Mouse (Mus musculus) midbrain, postnatal 0 days (tissue): Measurements from ENCODE around the gene Aldoc. TPM values are rescaled to one million over a fixed set of nuclear protein-coding genes. Genes with fewer than 3 reads are reported as not detected.

Experiments
- ATAC-seq: fragments of 200-750 bp; cut with Nextera tagmentation; 2 replicates; pipeline ENCODE4 v1.8.0; 2017; ENCODE audit warnings: moderate number of reproducible peaks, mild to moderate bottlenecking, moderate TSS enrichment, moderate library complexity; ENCODE audit not compliant: low FRiP score
- DNase-seq: peaks from one replicate; pipeline ENCODE4 v3.0.0-alpha.2; 2015; ENCODE audit warnings: low spot score
- H3K27ac ChIP-seq: fragments of 300-500 bp; sonication (generic); 2 replicates; pipeline ENCODE4 v1.5.1; 2014; ENCODE audit warnings: low read depth, mild to moderate bottlenecking, low read length, mixed read lengths
- H3K27me3 ChIP-seq: fragments of 300-500 bp; sonication (generic); 2 replicates; pipeline ENCODE4 v1.6.1; 2014; ENCODE audit warnings: low read length, control low read depth, mixed read lengths; ENCODE audit not compliant: insufficient read depth
- H3K36me3 ChIP-seq: fragments of 300-500 bp; sonication (generic); 2 replicates; pipeline ENCODE4 v1.6.1; 2014; ENCODE audit warnings: low read length, control low read depth, mixed read lengths; ENCODE audit not compliant: insufficient read depth
- H3K4me1 ChIP-seq: fragments of 300-500 bp; sonication (generic); 2 replicates; pipeline ENCODE4 v1.6.1; 2014; ENCODE audit warnings: mild to moderate bottlenecking, control low read depth, antibody characterized with exemption, low read length, mixed read lengths; ENCODE audit not compliant: insufficient read depth
- H3K4me2 ChIP-seq: fragments of 300-500 bp; sonication (generic); 2 replicates; pipeline ENCODE4 v1.6.1; 2014; ENCODE audit warnings: low read depth, mild to moderate bottlenecking, low read length, mixed read lengths; ENCODE audit not compliant: poor library complexity, severe bottlenecking
- H3K4me3 ChIP-seq: fragments of 300-500 bp; sonication (generic); 2 replicates; pipeline ENCODE4 v1.5.1; 2014; ENCODE audit warnings: low read depth, mild to moderate bottlenecking, low read length, moderate library complexity
- H3K9ac ChIP-seq: fragments of 300-500 bp; sonication (generic); replicated peaks from 2 replicates; pipeline ENCODE4 v1.6.1; 2014; ENCODE audit warnings: mild to moderate bottlenecking, low read length, moderate library complexity, mixed read lengths; ENCODE audit not compliant: poor library complexity, severe bottlenecking
- H3K9me3 ChIP-seq: fragments of 300-500 bp; sonication (generic); 2 replicates; pipeline ENCODE4 v1.6.1; 2016; ENCODE audit warnings: low read length, control low read depth
- CTCF ChIP-seq: IDR thresholded peaks from 2 replicates; pipeline ENCODE4 v1.5.1; 2016; ENCODE audit warnings: antibody characterized with exemption, mild to moderate bottlenecking
- WGBS: fragments of 180-500 bp; shearing (Covaris S2); extraction: QIAGEN DNeasy Blood & Tissue Kit; methylation state at CpG from one replicate; pipeline ENCODE4 v1.1.7; 2014; 5-methylcytosine and 5-hydroxymethylcytosine counted together
- polyA plus RNA-seq: library from polyadenylated mRNA; unstranded; fragments of >200 nt; fragmentation: Nextera tagmentation; extraction: Ambion mirVana; gene quantifications from 2 replicates; pipeline ENCODE4 v1.2.1, GENCODE M21; 2015
- total RNA-seq: library from RNA; depleted of rRNA; stranded (reverse); fragments of >200 nt; gene quantifications from 2 replicates; pipeline ENCODE4 v1.2.3, GENCODE M21; 2014

The Aldoc gene
- total and polyA plus RNA-seq, 2 experiments from 2014 or later = 224 to 359 TPM

- no peaks in the 10 kb centered on the region for H3K36me3 ChIP-seq
- TF ChIP-seq CTCF = no peak
- H3K9ac ChIP-seq = no peak overlapping the region
- H3K9me3 ChIP-seq = no peaks in the 10 kb centered on the region
- WGBS = 100% methylated on average over 2 of the region's 2 CpGs
- H3K27ac ChIP-seq = no peak overlapping the region
- DNase-seq (no peak), ATAC-seq (no peak)
- H3K4me2 ChIP-seq = no peak overlapping the region
- H3K27me3 ChIP-seq = no peaks in the 10 kb centered on the region
- H3K4me3 ChIP-seq = no peak overlapping the region
- H3K4me1 ChIP-seq = no peaks in the 10 kb centered on the region
Measured at GRCm38 (mm10) chr11:78313662-78314061, 9.1 kb upstream of the Aldoc start.

- Histone ChIP-seq H3K9ac (no peak overlapping the region), H3K4me2 (no peak overlapping the region), H3K36me3 (no peaks in the 10 kb centered on the region), H3K4me1 (peaks cover 3% of the 10 kb centered on the region; the same call in 1 of the 2 replicates), H3K27ac (no peak overlapping the region), H3K4me3 (no peak overlapping the region), H3K9me3 (no peaks in the 10 kb centered on the region), H3K27me3 (no peaks in the 10 kb centered on the region)
- DNase-seq (peak; percentile 56), ATAC-seq (no peak)
- WGBS = 86% methylated on average over 2 of the region's 2 CpGs
- no peak for TF ChIP-seq CTCF
Measured at GRCm38 (mm10) chr11:78318411-78318810, 4.4 kb upstream of the Aldoc start.

- peak overlapping the region; percentile 20; the same call in 1 of the 2 replicates for H3K4me3 ChIP-seq
- H3K27ac ChIP-seq = peak overlapping the region; percentile 76
- peak; percentile 65 for ATAC-seq
- WGBS = 51% methylated on average over 2 of the region's 2 CpGs
- peak; percentile 79 for DNase-seq
- H3K9ac ChIP-seq = peak overlapping the region; percentile 26; the same call in 1 of the 2 replicates
- H3K27me3 ChIP-seq = no peaks in the 10 kb centered on the region
- no peak for TF ChIP-seq CTCF
- peak overlapping the region; percentile 36 for H3K4me2 ChIP-seq
- H3K36me3 ChIP-seq = 0 out of 2 replicates have a peak, but pooled peaks cover 2% of the 10 kb centered on the region
- H3K9me3 ChIP-seq = no peaks in the 10 kb centered on the region
- H3K4me1 ChIP-seq = peaks cover 3% of the 10 kb centered on the region; the same call in 1 of the 2 replicates
Measured at GRCm38 (mm10) chr11:78322076-78322831, 514 bp upstream of the Aldoc start.

- Histone ChIP-seq H3K9ac (no peak overlapping the region), H3K27ac (peak overlapping the region; percentile 76; the same call in 1 of the 2 replicates), H3K4me1 (peaks cover 6% of the 10 kb centered on the region; the same call in 1 of the 2 replicates), H3K36me3 (0 out of 2 replicates have a peak, but pooled peaks cover 2% of the 10 kb centered on the region), H3K4me2 (peak overlapping the region; percentile 36), H3K9me3 (no peaks in the 10 kb centered on the region), H3K4me3 (peak overlapping the region; percentile 5; the same call in 1 of the 2 replicates), H3K27me3 (no peaks in the 10 kb centered on the region)
- no peak for TF ChIP-seq CTCF
- WGBS = 79% methylated on average over 15 of the region's 15 CpGs
- ATAC-seq = no peak
- DNase-seq = peak; percentile 78
Measured at GRCm38 (mm10) chr11:78324000-78324785, 1.4 kb downstream of the Aldoc start.

- Histone ChIP-seq H3K36me3 (0 out of 2 replicates have a peak, but pooled peaks cover 2% of the 10 kb centered on the region), H3K4me2 (peak overlapping the region; percentile 36), H3K27me3 (no peaks in the 10 kb centered on the region), H3K27ac (no peak overlapping the region), H3K9me3 (no peaks in the 10 kb centered on the region), H3K4me1 (peaks cover 8% of the 10 kb centered on the region; the same call in 1 of the 2 replicates), H3K9ac (no peak overlapping the region), H3K4me3 (0 out of 2 replicates have a peak overlapping the region, but pooled peaks have one; percentile 5)
- DNase-seq (no peak), ATAC-seq (no peak)
- 89% methylated on average over 12 of the region's 12 CpGs for WGBS
- TF ChIP-seq CTCF = peak; percentile 11; the same call in 1 of the 2 replicates
Measured at GRCm38 (mm10) chr11:78324965-78325364, 2.2 kb downstream of the Aldoc start.
